Mouse (Mus musculus): ENCODE data around the gene Noto.

DNA sequence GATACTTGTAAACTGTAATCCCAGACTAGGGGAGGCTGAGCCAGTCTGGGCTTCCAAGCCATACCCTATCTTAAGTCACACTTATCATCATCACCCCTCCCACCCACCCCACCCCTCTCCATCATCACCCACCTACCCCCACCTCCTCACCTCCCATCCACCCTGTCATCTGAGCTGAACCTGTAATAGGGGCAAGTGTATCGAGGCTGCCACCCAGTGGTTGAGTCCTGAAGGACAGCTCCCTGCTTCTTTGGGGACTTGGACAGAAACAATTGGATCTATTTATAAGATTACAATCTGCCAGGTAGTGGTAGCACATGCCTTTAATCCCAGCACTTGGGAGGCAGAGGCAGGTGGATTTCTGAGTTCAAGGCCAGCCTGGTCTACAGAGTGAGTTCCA, 26.5 kb upstream of the Noto start:
- TF ChIP-seq POLR2A (IDR thresholded peaks at IDR 0.05; ENCODE audit: low read depth, low read length) (no peak), CTCF (IDR thresholded peaks at IDR 0.05; ENCODE audit: borderline replicate concordance, insufficient read depth, low read length) (peak; percentile 60; the same call in 1 of the 2 replicates)
